Mouse (Mus musculus) cerebellum, adult (tissue): ENCODE measurements around the gene Igf2r.
A peak's percentile ranks its signal among the peaks of the same experiment; 100 is the strongest.
"Not testable (repeated sequence)": the region's sequence is repeated elsewhere in the genome, so short reads cannot be mapped to it uniquely, and the experiment has no call there.

Source experiments
- ATAC-seq: cut with Nextera tagmentation; 2 replicates; pipeline ENCODE4 v1.9.2; 2017; ENCODE audit warnings: mild to moderate bottlenecking, moderate library complexity, mixed read lengths; ENCODE audit not compliant: insufficient number of reproducible peaks, low FRiP score, low TSS enrichment

The Igf2r gene

DNA sequence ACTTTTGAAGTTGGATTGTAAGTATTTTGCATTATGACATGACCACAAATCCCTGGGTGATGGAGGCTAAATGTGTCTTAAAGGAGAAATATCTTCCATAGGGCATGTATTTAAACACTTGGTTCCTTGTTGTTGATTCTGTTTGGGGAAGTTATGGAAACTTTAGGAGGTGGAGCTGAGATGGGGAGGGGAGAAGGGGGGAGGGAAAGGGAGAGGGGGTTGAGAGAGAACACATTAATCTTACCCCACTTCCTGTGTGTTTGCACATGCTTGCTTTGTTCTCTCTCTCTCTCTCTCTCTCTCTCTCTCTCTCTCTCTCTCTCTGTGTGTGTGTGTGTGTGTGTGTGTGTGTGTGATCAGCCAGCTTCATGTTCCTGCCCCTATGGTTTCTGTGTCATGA, 92.3 kb downstream of the Igf2r start:
- no peak for ATAC-seq

DNA sequence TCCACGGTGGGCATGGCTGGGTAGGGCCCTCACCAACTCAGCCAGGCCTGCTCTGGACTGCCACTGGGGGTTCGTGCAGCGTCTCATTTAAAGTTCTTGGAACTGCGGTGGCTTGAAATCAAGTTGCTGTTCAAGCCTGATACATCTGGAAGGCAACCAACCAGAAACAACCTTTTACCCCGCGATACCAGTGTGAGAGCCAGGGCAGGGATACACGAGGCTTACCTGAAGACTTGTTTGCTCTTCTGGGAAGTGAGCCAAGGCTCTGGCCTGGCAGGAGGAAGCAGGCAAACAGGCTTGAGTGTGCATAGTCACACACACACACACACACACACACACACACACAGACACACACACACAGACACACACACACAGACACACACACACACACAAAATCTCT, 93.8 kb downstream of the Igf2r start, which contains the start of gene Slc22a1:
TSS of gene Slc22a1 (minus strand) at position 184 of the 400 bp plus-strand sequence.
- no peak for ATAC-seq

DNA sequence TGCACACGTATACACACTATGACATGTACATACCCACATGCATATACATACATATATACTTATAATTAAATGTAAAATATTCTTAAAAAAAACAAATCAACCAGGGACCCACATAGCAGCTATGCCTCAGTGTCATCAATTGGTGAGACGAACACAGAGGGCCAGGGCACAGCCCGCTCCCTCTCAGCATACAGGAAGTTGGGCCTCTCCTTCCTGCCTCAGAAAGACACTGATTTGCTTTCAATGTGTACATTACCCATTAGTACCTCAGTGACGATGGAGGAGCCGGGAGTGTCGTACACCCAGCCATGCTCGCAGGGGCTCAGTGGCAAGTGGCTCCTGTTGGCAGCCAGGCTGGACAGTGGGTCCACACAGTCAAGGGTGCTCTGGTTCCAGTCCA, 94.5 kb downstream of the Igf2r start:
- ATAC-seq: not testable (repeated sequence)

DNA sequence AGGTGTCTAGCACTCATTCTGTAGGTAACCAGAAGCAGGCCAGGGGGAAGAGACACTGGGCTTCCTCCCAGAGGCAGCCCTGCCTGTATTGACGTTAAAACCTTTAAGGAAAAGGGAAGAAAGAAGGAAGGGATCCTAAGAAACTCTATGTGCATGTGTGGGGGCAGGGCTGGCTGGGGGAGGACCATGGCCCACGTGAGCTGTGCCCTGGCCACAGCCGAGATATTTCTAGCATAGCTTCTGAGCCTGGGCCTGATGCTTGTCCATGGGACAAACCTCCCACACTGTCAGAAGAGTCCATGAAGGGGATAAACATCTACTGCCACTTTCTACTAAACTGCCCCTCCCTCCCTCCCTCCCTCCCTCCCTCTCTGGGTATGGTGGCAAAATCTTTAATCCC, 95.6 kb downstream of the Igf2r start:
- no peak for ATAC-seq

DNA sequence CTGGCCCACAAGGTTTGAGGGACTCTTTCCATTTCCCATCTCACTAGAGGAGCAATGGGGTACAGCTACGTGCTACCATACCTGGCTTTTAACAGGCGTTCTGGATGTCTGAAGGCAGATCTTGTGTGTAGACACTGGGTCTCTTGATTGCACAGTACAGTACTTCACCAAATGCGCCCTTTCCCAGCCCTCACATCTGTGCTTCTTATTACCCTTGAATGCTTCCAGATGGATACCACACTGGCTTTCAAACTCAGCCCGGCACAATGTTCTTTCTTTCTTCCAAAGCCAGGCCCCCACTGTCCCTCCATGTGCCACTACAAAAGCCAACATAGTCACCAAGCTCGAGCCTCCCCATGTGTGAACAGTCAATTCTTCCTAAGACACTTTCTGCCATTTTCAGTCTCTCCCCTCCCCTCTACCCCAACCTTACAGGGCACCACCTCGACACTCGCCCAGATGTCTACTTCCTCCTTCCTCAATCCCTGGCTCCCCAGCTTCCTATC, 97.1 kb downstream of the Igf2r start:
- ATAC-seq: no peak

DNA sequence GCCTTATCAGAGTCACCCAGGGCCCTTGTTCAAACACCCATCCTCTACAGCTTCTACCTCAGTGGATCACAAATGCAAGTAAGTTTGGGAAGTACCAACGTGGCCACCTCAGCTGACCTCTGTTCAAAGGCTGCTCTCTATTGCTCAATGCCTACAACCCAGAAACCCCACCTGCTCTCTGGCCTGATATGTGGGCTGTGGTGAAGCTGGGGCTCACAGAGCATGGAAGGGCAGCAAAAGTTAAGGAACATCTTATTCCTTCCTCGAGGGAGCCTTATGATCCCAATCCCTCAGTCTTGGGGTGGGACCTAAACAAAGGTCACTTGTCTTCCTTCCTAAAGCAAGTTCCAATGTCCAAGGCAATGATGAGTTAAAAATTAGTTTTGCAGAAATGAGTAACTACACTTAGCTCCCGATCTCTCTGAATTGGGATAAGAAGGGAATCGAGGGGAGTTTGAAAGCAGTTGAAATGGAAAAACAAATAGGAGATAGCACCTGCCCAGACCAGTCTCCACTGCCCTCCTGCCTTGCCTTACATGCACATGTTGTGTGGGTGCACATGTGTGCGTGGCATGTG, 98.3 kb downstream of the Igf2r start:
- ATAC-seq: no peak

DNA sequence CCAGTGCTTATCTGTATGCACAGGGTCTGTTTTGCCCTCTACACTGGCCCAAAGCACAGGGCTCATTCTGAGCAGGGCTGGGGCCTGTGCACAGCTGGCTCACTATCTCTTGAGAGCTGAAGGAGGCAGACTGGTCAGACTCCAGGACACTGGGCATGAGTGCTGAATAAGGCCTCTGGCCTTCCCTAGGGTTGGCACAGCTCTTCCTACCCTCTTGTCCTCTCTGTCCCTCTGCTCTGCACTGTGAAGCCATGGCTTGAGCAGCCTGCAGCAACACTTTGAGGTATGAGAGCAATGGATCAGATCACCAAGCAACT, 100.1 kb downstream of the Igf2r start:
- no peak for ATAC-seq

DNA sequence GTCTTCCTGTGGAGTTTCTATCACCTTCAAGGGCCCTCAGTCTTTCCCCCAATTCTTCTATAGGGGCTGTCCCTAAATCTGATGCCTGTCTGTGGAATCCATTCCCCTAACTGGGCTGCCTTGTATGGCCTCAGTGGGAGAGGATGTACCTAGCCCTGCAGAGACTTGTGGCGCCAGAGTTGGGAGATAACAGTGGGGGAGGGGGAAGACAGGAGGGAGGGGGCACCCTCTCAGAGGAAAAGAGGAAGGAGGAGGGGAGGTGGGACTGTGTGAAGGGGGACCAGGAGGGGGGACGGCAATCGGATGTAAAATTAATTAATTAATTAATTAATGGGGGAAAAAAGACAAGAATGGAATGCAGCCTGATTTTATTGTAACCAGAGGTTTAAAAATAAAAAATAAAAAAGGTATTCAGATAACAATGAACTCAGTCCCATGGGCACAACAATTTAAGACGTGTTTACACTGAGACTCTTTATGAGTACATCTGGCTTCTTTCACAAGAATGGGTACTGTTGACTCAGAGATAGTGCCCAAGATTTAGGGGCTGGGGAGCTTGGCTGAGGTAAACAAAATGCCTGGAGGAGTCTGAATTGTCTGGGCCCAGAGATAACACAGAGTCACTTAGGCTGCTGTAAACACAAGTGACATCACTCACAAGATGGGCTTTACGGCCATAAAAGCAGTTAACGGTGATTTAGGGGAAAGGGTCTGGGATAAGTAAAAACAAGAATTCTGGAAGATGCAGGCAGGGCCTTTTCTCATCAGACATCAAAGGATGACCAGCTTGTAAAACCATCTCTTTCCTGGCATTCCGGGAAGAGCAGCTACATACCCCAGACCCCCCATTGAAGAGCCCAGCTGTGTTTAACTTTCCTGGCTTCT, 100.7 kb downstream of the Igf2r start:
- no peak for ATAC-seq

DNA sequence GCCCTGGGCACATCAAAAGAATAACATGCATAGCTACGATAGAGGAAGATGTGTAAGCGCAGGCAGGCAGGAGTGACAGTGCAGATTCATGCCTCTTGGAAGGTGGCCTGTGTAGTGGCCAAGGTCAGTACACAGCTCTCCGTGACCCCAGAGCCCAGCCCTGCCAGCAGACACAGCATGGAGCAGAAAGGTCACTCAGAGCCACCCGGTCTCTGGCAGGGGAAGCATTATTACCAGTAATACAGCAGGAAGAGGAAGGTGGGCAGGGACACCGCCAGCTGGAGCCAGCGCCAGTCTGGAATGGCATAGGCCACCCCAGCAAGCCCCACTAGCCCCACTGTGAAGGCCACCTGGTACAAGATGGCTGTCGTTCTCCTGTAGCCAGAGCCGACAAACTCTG, 105.3 kb downstream of the Igf2r start:
- peak; percentile 70 for ATAC-seq

DNA sequence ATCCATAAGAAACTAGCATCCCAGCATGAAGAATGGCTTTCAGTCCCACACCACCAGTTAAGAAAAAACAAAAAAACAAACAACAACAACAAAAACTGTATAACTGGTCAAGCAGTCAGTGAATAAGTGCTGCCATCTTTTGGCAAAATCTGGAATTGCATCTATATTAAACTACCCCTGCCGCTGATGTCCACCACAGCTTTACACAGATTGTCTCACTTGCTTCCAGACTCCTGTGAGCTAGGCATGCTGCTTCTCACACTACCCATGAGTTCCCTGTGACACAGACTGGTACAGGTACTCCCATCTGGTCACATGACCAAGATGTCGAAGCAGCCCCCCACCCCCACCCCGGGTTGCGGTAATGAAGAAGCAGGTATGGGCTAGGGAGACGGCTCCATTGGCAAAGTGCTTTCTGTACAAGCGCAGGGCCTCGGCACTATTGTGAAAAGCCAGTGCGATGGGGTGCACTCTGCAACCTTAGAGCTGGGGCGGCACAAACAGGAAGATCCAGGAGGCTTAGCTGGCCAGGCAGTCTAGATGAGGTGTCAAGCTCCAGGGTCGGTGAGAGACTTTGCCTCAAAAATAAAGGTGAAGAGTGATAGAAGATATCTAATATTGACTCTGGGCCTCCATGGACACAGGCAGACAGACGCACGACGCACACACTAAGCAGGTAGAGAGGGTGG, 108.7 kb downstream of the Igf2r start:
- no peak for ATAC-seq

DNA sequence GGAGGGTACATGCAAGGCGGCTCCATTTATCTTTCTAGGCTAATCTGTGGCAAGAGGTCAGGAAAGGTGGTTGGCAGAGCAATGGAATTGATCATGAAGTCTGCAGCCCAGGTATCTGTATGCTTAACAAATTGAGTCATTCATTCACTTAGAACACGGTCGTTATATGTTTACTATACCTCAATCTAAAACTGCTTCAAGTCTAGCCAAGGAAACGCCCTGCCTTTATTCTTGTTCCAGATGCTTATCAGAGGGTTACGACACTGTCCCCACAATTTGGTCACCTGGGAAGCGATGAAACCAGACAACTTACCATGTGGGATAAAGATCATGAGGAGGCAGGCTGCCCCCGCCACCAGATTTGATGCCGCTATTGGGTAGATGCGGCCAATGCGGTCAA, 110.2 kb downstream of the Igf2r start:
- no peak for ATAC-seq

DNA sequence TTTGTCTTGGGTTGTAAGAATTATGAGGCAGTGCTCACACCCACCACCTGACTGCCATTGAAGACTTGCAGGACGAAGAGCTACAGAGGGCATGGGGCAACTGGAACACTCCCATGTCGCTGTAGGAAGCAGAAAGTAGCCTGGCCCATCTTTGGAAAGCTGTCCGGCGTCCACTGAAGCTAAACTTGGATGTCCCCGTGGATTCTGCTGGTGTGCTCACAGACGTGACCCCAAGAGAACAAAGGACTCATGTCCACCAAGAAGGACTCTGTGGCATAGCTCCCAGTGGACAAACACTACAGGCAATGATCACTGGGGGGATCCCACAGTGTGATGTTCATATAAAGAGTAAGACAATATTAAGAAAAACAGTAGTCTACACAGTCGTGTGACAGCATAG, 110.7 kb downstream of the Igf2r start:
- ATAC-seq: no peak

DNA sequence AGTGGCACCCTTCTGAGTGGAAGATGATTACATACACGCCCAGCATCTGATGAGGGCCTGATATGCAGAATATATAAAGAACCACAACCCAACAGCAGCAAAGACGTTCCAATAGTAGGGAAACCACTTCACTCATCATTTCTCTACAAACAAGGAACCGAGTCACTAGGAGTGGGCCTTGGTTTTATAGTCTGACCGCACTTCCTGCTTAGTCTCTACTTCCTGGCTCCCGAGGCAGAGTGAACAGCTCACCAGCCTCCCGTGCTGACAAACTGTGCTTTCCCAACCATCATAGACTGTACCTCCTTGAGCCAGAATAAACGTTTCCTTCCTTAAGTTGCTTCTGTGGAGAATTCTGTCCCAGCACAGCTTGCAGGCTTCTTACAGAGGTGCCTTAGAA, 113.6 kb downstream of the Igf2r start:
- no peak for ATAC-seq

DNA sequence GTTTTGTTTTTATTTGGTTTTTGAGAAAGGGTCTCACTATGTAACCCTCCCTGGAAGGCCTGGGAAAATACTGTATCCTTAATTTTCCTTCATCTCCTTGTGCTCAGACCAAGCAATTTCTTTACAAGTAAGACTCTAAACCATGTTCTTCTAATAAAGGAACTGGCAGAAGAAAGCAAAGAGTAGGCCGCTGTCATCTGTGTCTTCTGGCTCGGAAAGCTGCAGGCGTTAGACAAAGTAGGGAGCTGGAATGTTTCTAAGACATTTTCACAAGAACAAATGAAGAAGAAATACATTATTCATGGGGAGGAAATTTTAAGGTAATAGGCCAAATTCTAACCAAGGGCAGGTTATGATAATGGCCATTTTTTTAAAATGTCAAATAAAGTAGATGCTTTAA, 115.4 kb downstream of the Igf2r start:
- no peak for ATAC-seq

DNA sequence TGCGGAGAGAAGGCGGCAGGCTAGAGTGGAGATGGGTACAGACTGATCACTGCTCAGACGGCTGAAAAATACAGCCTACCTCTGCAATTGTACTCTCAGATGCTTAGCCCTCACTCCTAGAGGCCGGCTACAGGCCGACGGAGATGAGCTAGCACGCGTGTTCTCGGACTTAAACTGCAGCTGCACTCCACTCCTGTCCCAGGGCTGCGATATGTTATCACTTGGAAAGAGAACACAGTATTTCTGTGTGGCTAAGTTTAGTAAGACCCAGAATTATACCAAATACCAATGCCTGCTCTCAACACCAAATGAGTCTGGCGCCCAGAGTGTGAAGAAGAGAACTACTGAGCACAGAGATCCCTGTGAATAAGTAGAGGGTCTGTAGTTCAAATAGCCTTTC, 116.9 kb downstream of the Igf2r start:
- no peak for ATAC-seq

DNA sequence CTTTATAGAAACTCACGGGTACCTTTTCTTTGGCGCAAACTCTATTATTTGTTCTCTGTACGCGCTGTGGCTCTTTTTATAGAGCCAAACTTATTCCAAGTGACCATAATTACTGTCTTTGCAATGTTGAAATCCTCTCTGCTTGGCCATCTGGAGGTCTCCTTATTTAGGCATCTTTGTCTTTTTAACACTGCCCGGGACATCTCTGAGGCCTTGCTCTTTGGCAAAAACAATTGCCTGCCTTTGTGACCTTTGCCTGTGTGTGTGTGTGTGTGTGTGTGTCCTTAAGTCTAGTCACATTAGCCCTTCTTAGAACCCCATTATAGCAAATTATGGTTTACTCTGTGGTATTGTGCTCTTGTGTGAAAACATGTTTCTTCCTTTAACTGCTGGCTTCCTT, 124.0 kb downstream of the Igf2r start:
- no peak for ATAC-seq

DNA sequence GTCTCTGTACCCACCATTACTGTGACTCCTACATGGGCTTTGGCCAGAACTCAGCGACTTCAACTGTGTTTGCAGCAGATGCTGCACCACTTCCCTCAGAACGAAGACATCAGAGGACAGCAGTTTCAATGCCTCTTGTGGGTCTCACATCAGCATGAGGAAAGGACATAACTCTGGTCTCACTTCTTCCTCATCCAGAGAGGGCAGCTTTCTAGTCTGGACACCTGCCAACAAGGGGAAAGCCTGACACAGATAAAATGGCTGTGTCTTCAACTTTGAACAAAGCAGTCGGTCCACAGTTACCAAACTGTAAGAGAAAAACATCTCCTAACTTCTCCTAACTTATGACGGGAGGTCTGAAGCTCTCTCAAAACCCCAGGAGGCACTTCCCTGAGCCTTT, 128.4 kb downstream of the Igf2r start:
- ATAC-seq: no peak

DNA sequence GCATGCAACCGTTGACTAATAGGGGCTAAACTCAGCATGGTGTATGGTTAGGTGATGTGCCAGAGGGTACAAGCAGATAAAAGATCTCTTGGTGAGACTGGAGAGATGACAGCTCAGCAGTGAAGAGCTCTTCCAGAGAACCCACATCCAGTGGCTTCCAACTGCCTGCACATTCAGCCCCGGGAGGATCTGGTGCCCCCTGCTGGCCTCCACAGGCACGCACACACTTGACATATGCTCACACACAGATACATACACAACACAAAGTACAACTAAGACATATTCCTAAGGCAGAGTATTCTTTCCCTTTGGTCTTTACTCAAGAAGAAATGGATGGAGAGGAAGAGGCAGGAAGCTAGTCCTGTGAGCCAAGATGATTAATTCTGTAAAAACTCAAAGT, 129.9 kb downstream of the Igf2r start:
- no peak for ATAC-seq

DNA sequence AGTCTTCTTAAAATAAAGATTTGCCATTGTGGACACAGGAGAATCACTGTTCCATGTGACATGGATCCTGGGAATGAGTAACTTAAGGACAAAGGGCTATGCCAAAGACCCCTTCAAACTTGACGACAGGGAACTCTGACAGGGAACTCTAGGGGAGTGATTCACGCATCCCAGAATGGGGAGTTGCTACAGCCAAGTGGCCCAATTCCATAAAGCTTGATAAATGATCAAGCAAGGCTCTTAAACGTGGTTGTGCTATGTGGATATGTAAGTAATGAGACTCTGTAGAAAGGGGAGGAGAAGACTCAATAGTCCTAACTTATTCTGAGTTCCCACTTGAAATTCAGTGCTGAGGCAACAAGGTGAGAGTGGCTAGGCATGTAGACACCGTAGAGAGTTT, 134.7 kb downstream of the Igf2r start:
- no peak for ATAC-seq
